Mouse (Mus musculus) thymus, postnatal 0 days (tissue): ENCODE measurements around the gene Fam13a. TPM values are rescaled to one million over a fixed set of nuclear protein-coding genes. Genes with fewer than 3 reads are reported as not detected.

Experiments
- DNase-seq: peaks from one replicate; pipeline ENCODE4 v3.0.0-alpha.2; 2015; ENCODE audit warnings: low spot score
- polyA plus RNA-seq: library from polyadenylated mRNA; unstranded; fragments of >200 nt; fragmentation: Nextera tagmentation; extraction: Ambion mirVana; gene quantifications from 2 replicates; pipeline ENCODE4 v1.2.1, GENCODE M21; 2015

The Fam13a gene
- polyA plus RNA-seq, 1 experiment from 2014 or later: 4.7 TPM

DNA sequence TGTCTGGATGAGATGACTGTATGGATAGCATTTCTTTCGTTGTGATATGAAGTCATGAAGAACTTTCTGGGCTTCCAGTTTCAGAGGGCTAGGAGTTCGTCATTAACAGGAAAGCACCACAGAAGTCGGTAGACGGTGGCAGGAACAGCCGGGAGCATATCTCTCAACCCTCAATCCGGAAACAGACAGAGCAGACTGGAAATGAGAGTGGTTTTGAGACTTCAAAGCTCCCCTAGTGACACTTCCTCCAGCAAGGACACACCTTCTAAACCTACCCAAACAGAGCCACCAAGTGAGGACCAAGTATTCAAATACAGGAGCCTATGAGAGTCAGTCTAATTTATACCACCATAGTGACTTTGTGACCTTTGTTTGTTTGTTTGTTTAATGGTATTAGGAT, 131.0 kb downstream of the Fam13a start:
- DNase-seq: no peak

DNA sequence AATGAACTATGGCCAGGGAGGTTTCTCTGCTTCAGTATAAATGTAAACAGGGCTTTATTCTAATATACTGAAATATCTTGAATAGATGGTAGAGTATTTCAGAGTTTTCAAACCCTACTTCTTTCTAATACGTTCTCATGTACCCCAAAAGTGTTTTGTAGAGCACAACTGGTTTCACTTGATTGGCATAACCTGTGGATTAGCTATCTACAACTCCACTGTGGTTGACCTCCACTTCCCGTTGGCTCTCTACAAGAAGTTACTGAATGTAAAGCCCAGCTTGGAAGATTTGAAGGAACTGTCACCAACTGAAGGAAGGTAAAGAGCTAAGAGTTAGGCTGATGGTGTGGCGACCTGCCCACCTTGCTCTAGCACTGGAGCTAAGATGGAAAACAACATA, 134.4 kb downstream of the Fam13a start:
- no peak for DNase-seq

DNA sequence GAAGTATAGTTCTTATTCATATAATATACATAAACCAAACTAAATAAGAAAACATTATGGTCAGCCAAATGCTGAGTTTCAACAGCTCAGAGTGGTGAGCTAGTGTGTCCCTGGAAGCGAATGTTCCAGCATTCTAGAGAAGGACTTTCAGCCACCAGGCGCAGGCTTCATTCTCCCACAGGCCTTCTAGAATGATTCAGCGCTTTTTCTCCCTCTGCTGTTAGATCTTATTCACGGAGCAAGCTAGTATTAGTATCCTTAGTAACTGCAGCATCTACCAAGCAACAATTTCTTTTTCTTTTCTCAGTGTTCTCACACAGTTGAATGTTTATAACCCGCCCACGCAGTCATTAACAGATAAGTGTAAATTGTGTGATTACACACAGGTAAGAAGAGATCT, 142.1 kb downstream of the Fam13a start:
- DNase-seq: no peak

Other genes with a start within 250 kb of the Fam13a start
- gene Herc3, start 193.1 kb downstream of the Fam13a start, polyA plus RNA-seq: 13.6 and 16.2 TPM in 2 replicates
- 0.33 TPM in 1 of 2 replicates, not detected in the other for gene Nap1l5, start 117.5 kb downstream of the Fam13a start, polyA plus RNA-seq
- gene Tigd2, start 184.3 kb upstream of the Fam13a start, polyA plus RNA-seq: 22.8 and 24.3 TPM in 2 replicates